Mouse (Mus musculus) left cerebral cortex, adult 8-10 months (tissue): ENCODE results near the gene Loxl4. TPM values are rescaled to one million over a fixed set of nuclear protein-coding genes. Genes with fewer than 3 reads are reported as not detected.

Source experiments
- DNase-seq, 2 experiments: peaks; one replicate each; pipeline ENCODE4 v3.0.0; 2022; ENCODE audit warnings: low spot score in 2 of 2
- total RNA-seq, 4 experiments: library from RNA; stranded (reverse); gene quantifications; 2 replicates each; pipeline ENCODE4 v1.2.4; 2022

The Loxl4 gene
- total RNA-seq, 4 experiments from 2014 or later: 0.14 to 0.98 (median 0.18) TPM

GRCm38 (mm10) chr19:42609716-42610115 lies 2.9 kb downstream of the Loxl4 start:
- no peak for DNase-seq

- DNase-seq: no peak
Observed at GRCm38 (mm10) chr19:42608082-42608481, 4.5 kb downstream of the Loxl4 start.

- no peak for DNase-seq
Observed at GRCm38 (mm10) chr19:42602576-42602975, 10.0 kb downstream of the Loxl4 start.

- DNase-seq: no peak
Observed at GRCm38 (mm10) chr19:42602041-42602440, 10.6 kb downstream of the Loxl4 start.

GRCm38 (mm10) chr19:42601445-42601844 lies 11.2 kb downstream of the Loxl4 start:
- DNase-seq: no peak

GRCm38 (mm10) chr19:42600591-42600990 lies 12.0 kb downstream of the Loxl4 start:
- no peak for DNase-seq

GRCm38 (mm10) chr19:42599891-42600290 lies 12.7 kb downstream of the Loxl4 start:
- no peak for DNase-seq

- no peak for DNase-seq
Observed at GRCm38 (mm10) chr19:42597896-42598295, 14.7 kb downstream of the Loxl4 start.

GRCm38 (mm10) chr19:42597286-42597685 lies 15.3 kb downstream of the Loxl4 start:
- no peak for DNase-seq

GRCm38 (mm10) chr19:42595066-42595465 lies 17.5 kb downstream of the Loxl4 start:
- DNase-seq: no peak

GRCm38 (mm10) chr19:42593456-42593855 lies 19.2 kb downstream of the Loxl4 start:
- no peak for DNase-seq

GRCm38 (mm10) chr19:42591534-42591933 lies 21.1 kb downstream of the Loxl4 start:
- no peak for DNase-seq

- DNase-seq: no peak
Observed at GRCm38 (mm10) chr19:42589246-42589645, 23.4 kb downstream of the Loxl4 start.

GRCm38 (mm10) chr19:42587704-42588103 lies 24.9 kb downstream of the Loxl4 start:
- no peak for DNase-seq

GRCm38 (mm10) chr19:42584188-42584587 lies 28.4 kb downstream of the Loxl4 start:
- no peak for DNase-seq

GRCm38 (mm10) chr19:42583677-42584076 lies 28.9 kb downstream of the Loxl4 start:
- no peak for DNase-seq

- DNase-seq: no peak
Observed at GRCm38 (mm10) chr19:42582811-42583370, 29.7 kb downstream of the Loxl4 start.

GRCm38 (mm10) chr19:42580701-42581100 lies 31.9 kb downstream of the Loxl4 start:
- DNase-seq: no peak

GRCm38 (mm10) chr19:42578631-42579030 lies 34.0 kb downstream of the Loxl4 start:
- DNase-seq: no peak

- no peak for DNase-seq
Observed at GRCm38 (mm10) chr19:42576856-42577255, 35.8 kb downstream of the Loxl4 start.

- no peak for DNase-seq
Observed at GRCm38 (mm10) chr19:42575317-42575716, 37.3 kb downstream of the Loxl4 start.

GRCm38 (mm10) chr19:42571291-42571690 lies 41.3 kb downstream of the Loxl4 start:
- no peak for DNase-seq

GRCm38 (mm10) chr19:42569076-42569475 lies 43.5 kb downstream of the Loxl4 start:
- no peak for DNase-seq

- DNase-seq: no peak
Observed at GRCm38 (mm10) chr19:42567020-42567419, 45.6 kb downstream of the Loxl4 start.
